8 mouse cellular contexts compared by ENCODE assay signal in genomic region chr10:80799070-80799566, GRCm38 (mm10). TPM values are rescaled to one million over a fixed set of nuclear protein-coding genes. Genes with fewer than 3 reads are reported as not detected.
DNase-seq lines count a peak whose midpoint lies in the region; ATAC-seq and TF ChIP-seq lines count a peak whose summit lies in the region.

No protein-coding gene starts in this region.

- peak overlapping the region; percentile 96 for H3K4me3 ChIP-seq in kidney, embryonic 16.5 days (ENCODE audit: low read length)
- H3K4me3 ChIP-seq in bone marrow, adult 2 months (replicated peaks; ENCODE audit: control insufficient read depth, low read depth, low read length): peak overlapping the region; percentile 78
- peak overlapping the region; percentile 96 for H3K4me3 ChIP-seq in hindbrain, embryonic 15.5 days

- no peak for ATAC-seq in kidney, embryonic 16.5 days (ENCODE audit: low FRiP score, low TSS enrichment)
- no peak for ATAC-seq in hindbrain, embryonic 15.5 days (ENCODE audit: low FRiP score, low read depth)

- TF ChIP-seq CTCF in bone marrow, adult 2 months (IDR thresholded peaks at IDR 0.05; ENCODE audit: control insufficient read depth, insufficient read depth, low read length): no peak

- H3K4me1 ChIP-seq in kidney, embryonic 16.5 days (ENCODE audit: insufficient read depth, low read length): peaks cover 22% of the 10 kb centered on the region
- H3K4me1 ChIP-seq in bone marrow, adult 2 months (ENCODE audit: control insufficient read depth, insufficient read depth, low read length): peaks cover 2% of the 10 kb centered on the region; the same call in 1 of the 2 replicates
- H3K4me1 ChIP-seq in hindbrain, embryonic 15.5 days (replicated peaks): peaks cover 35% of the 10 kb centered on the region

- H3K4me2 ChIP-seq in kidney, embryonic 16.5 days (replicated peaks; ENCODE audit: low read depth, low read length): peak overlapping the region; percentile 88
- peak overlapping the region; percentile 82 for H3K4me2 ChIP-seq in hindbrain, embryonic 15.5 days

- TF ChIP-seq POLR2A in bone marrow, adult 2 months (IDR thresholded peaks at IDR 0.05; ENCODE audit: borderline replicate concordance, control insufficient read depth, low read depth, low read length): no peak

- DNase-seq in kidney, adult 11 months: no peak
- peak; percentile 54 for DNase-seq in naive thymus-derived CD4-positive, alpha-beta T cell, adult 2 months (ENCODE audit: low read depth)
- DNase-seq in adrenal gland, adult 18-20 months (ENCODE audit: low spot score in 2 of 2): no peak
- DNase-seq in natural killer cell, adult 2 months (ENCODE audit: low spot score in 2 of 2): no peak
- DNase-seq in right cerebral cortex, postnatal 14 days: no peak

- H3K9me3 ChIP-seq in kidney, embryonic 16.5 days (ENCODE audit: low read length): no peaks in the 10 kb centered on the region
- no peaks in the 10 kb centered on the region for H3K9me3 ChIP-seq in hindbrain, embryonic 15.5 days

- H3K9ac ChIP-seq in kidney, embryonic 16.5 days (replicated peaks; ENCODE audit: low read length): peak overlapping the region; percentile 99
- peak overlapping the region; percentile 99 for H3K9ac ChIP-seq in hindbrain, embryonic 15.5 days

- 2% methylated on average over 18 of the region's 18 CpGs for WGBS in kidney, embryonic 16.5 days
- 2% methylated on average over 18 of the region's 18 CpGs for WGBS in bone marrow, adult 2 months
- 3% methylated on average over 18 of the region's 18 CpGs for WGBS in hindbrain, embryonic 15.5 days

- peaks cover 52% of the 10 kb centered on the region for H3K36me3 ChIP-seq in kidney, embryonic 16.5 days (ENCODE audit: insufficient read depth, low read length)
- peaks cover 44% of the 10 kb centered on the region for H3K36me3 ChIP-seq in hindbrain, embryonic 15.5 days

- H3K27me3 ChIP-seq in kidney, embryonic 16.5 days (ENCODE audit: insufficient read depth, low read length): no peaks in the 10 kb centered on the region
- H3K27me3 ChIP-seq in hindbrain, embryonic 15.5 days: no peaks in the 10 kb centered on the region

- H3K27ac ChIP-seq in kidney, embryonic 16.5 days (ENCODE audit: low read length): peak overlapping the region; percentile 98
- H3K27ac ChIP-seq in bone marrow, adult 2 months (ENCODE audit: control insufficient read depth, insufficient read depth, low read depth, low read length, poor library complexity): peak overlapping the region; percentile 98
- H3K27ac ChIP-seq in hindbrain, embryonic 15.5 days (replicated peaks): peak overlapping the region; percentile 99

RNA-seq across cellular contexts. Expression of gene Plekhj1, which starts 0.7 kb away (rescaled TPM):
- 123 and 129 TPM in 2 replicates for polyA plus RNA-seq in kidney, embryonic 16.5 days (2015; fragmentation: Nextera tagmentation; extraction: Ambion mirVana)
- polyA plus RNA-seq in bone marrow, adult 2 months (2011; ENCODE audit: insufficient read depth, insufficient read length, low replicate concordance, missing spikeins): 123 and 186 TPM in 2 replicates
- 130 and 133 TPM in 2 replicates for polyA plus RNA-seq in hindbrain, embryonic 15.5 days (2015; fragmentation: Nextera tagmentation; extraction: Ambion mirVana)
- total RNA-seq in adrenal gland, adult 18-20 months (2021): 10 to 100 TPM; 69.0 to 87.2 TPM

RNA-seq across cellular contexts. Expression of gene Sf3a2, which starts 1.1 kb away (rescaled TPM):
- 71.2 and 87.3 TPM in 2 replicates for polyA plus RNA-seq in kidney, embryonic 16.5 days (2015; fragmentation: Nextera tagmentation; extraction: Ambion mirVana)
- polyA plus RNA-seq in bone marrow, adult 2 months (2011; ENCODE audit: insufficient read depth, insufficient read length, low replicate concordance, missing spikeins): 26.5 and 34.5 TPM in 2 replicates
- 52.3 and 67.4 TPM in 2 replicates for polyA plus RNA-seq in hindbrain, embryonic 15.5 days (2015; fragmentation: Nextera tagmentation; extraction: Ambion mirVana)
- total RNA-seq in adrenal gland, adult 18-20 months (2021): 10 to 100 TPM; 47.8 to 50.5 TPM

RNA-seq across cellular contexts. Expression of gene Amh, which starts 5.9 kb away (rescaled TPM):
- 0.70 TPM in 1 of 2 replicates, not detected in the other for polyA plus RNA-seq in kidney, embryonic 16.5 days (2015; fragmentation: Nextera tagmentation; extraction: Ambion mirVana)
- polyA plus RNA-seq in bone marrow, adult 2 months (2011; ENCODE audit: insufficient read depth, insufficient read length, low replicate concordance, missing spikeins): 3.0 TPM in 1 of 2 replicates, not detected in the other
- 0.14 and 0.21 TPM in 2 replicates for polyA plus RNA-seq in hindbrain, embryonic 15.5 days (2015; fragmentation: Nextera tagmentation; extraction: Ambion mirVana)
- total RNA-seq in adrenal gland, adult 18-20 months (2021): 1 to 10 TPM in 1 of 2 experiments, under 1 TPM in 1; 0.83 to 1.5 TPM

RNA-seq across cellular contexts. Expression of gene Jsrp1, which starts 14.2 kb away (rescaled TPM):
- 4.5 and 4.6 TPM in 2 replicates for polyA plus RNA-seq in kidney, embryonic 16.5 days (2015; fragmentation: Nextera tagmentation; extraction: Ambion mirVana)
- polyA plus RNA-seq in bone marrow, adult 2 months (2011; ENCODE audit: insufficient read depth, insufficient read length, low replicate concordance, missing spikeins): 1.4 TPM in 1 of 2 replicates, not detected in the other
- polyA plus RNA-seq in hindbrain, embryonic 15.5 days (2015; fragmentation: Nextera tagmentation; extraction: Ambion mirVana): 0.62 and 0.95 TPM in 2 replicates
- total RNA-seq in adrenal gland, adult 18-20 months (2021): 1 to 10 TPM; 4.0 to 7.3 TPM

RNA-seq across cellular contexts. Expression of gene Oaz1, which starts 27.3 kb away (rescaled TPM):
- polyA plus RNA-seq in kidney, embryonic 16.5 days (2015; fragmentation: Nextera tagmentation; extraction: Ambion mirVana): 1,744 and 2,086 TPM in 2 replicates
- polyA plus RNA-seq in bone marrow, adult 2 months (2011; ENCODE audit: insufficient read depth, insufficient read length, low replicate concordance, missing spikeins): 672 and 986 TPM in 2 replicates
- 1,303 and 1,311 TPM in 2 replicates for polyA plus RNA-seq in hindbrain, embryonic 15.5 days (2015; fragmentation: Nextera tagmentation; extraction: Ambion mirVana)
- 100 to 1,000 TPM; 903 to 981 TPM for total RNA-seq in adrenal gland, adult 18-20 months (2021)
